Mouse (Mus musculus) neural tube, embryonic 13.5 days (tissue): ENCODE results near the gene Mrpl58. TPM values are rescaled to one million over a fixed set of nuclear protein-coding genes. Genes with fewer than 3 reads are reported as not detected.
"Not testable (repeated sequence)": the region's sequence is repeated elsewhere in the genome, so short reads cannot be mapped to it uniquely, and the experiment has no call there.

Experiments
- ATAC-seq: fragments of 200-750 bp; cut with Nextera tagmentation; 2 replicates; pipeline ENCODE4 v1.8.0; 2017; ENCODE audit warnings: low read depth, mild to moderate bottlenecking, moderate TSS enrichment, moderate library complexity
- H3K27ac ChIP-seq: fragments of 300-500 bp; sonication (generic); replicated peaks from 2 replicates; pipeline ENCODE4 v1.5.1; 2015; ENCODE audit warnings: moderate library complexity, mild to moderate bottlenecking, inconsistent platforms
- H3K27me3 ChIP-seq: fragments of 300-500 bp; sonication (generic); 2 replicates; pipeline ENCODE4 v1.6.1; 2015; ENCODE audit warnings: mild to moderate bottlenecking, inconsistent platforms
- H3K36me3 ChIP-seq: fragments of 300-500 bp; sonication (generic); 2 replicates; pipeline ENCODE4 v1.6.1; 2015; ENCODE audit warnings: mild to moderate bottlenecking, inconsistent platforms
- H3K4me1 ChIP-seq: fragments of 300-500 bp; sonication (generic); replicated peaks from 2 replicates; pipeline ENCODE4 v1.6.1; 2015; ENCODE audit warnings: inconsistent platforms
- H3K4me2 ChIP-seq: fragments of 300-500 bp; sonication (generic); 2 replicates; pipeline ENCODE4 v1.6.1; 2015; ENCODE audit warnings: inconsistent platforms, mild to moderate bottlenecking, moderate library complexity
- H3K4me3 ChIP-seq: fragments of 300-500 bp; sonication (generic); 2 replicates; pipeline ENCODE4 v1.5.1; 2015; ENCODE audit warnings: mild to moderate bottlenecking, inconsistent platforms
- H3K9ac ChIP-seq: fragments of 300-500 bp; sonication (generic); 2 replicates; pipeline ENCODE4 v1.6.1; 2015; ENCODE audit warnings: moderate library complexity, mild to moderate bottlenecking, inconsistent platforms
- H3K9me3 ChIP-seq: fragments of 300-500 bp; sonication (generic); 2 replicates; pipeline ENCODE4 v1.6.1; 2016; ENCODE audit warnings: inconsistent platforms
- WGBS: fragments of 180-500 bp; shearing (Covaris S2); methylation state at CpG from one replicate; pipeline ENCODE4 v1.1.7; 2015; 5-methylcytosine and 5-hydroxymethylcytosine counted together
- polyA plus RNA-seq: library from polyadenylated mRNA; unstranded; fragments of >200 nt; fragmentation: Nextera tagmentation; extraction: Ambion mirVana; gene quantifications from 2 replicates; pipeline ENCODE4 v1.2.1, GENCODE M21; 2015

The Mrpl58 gene
- polyA plus RNA-seq, 1 experiment from 2014 or later: 203 TPM

DNA sequence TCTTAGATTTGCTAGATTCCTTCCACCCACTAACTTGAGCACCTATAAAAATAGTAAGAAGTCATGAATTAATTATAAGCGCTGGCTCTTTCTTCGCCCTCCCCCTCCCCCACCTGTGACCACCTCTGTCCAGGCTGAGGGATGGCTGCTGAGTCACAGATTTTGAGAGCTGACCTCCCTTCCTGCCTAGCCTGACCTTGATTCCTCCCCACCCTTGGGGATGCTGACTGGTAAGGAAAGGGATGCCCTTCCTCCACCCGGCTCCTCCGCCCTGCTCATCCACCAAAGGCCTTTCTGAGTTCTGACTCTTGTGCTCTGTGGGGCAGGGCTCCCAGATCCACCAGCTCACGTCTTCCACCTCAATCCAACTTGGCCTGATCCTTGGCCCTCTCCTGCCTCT is 19.0 kb upstream of the Mrpl58 start:
- H3K36me3 ChIP-seq: no peaks in the 10 kb centered on the region
- WGBS: 84% methylated on average over 5 of the region's 5 CpGs
- peak overlapping the region; percentile 96 for H3K9ac ChIP-seq
- H3K27ac ChIP-seq: peak overlapping the region; percentile 97
- no peaks in the 10 kb centered on the region for H3K9me3 ChIP-seq
- H3K4me1 ChIP-seq: peaks cover 55% of the 10 kb centered on the region
- no peak for ATAC-seq
- peak overlapping the region; percentile 86; the same call in 1 of the 2 replicates for H3K4me3 ChIP-seq
- H3K4me2 ChIP-seq: peak overlapping the region; percentile 93
- H3K27me3 ChIP-seq: no peaks in the 10 kb centered on the region

GRCm38 (mm10) chr11:115386859-115387258 is 16.7 kb upstream of the Mrpl58 start:
- H3K36me3 ChIP-seq: peaks cover 20% of the 10 kb centered on the region
- not testable (repeated sequence) for H3K4me2 ChIP-seq, H3K9ac ChIP-seq, H3K4me3 ChIP-seq, H3K27me3 ChIP-seq, H3K9me3 ChIP-seq, ATAC-seq, H3K27ac ChIP-seq
- WGBS: 82% methylated on average over 3 of the region's 3 CpGs
- peaks cover 51% of the 10 kb centered on the region for H3K4me1 ChIP-seq

GRCm38 (mm10) chr11:115391358-115391757 is 12.2 kb upstream of the Mrpl58 start:
- no peak for ATAC-seq
- H3K27me3 ChIP-seq: no peaks in the 10 kb centered on the region
- H3K27ac ChIP-seq: no peak overlapping the region
- WGBS: 94% methylated on average over 7 of the region's 7 CpGs
- no peak overlapping the region for H3K4me2 ChIP-seq
- peaks cover 65% of the 10 kb centered on the region for H3K36me3 ChIP-seq
- no peak overlapping the region for H3K4me3 ChIP-seq
- H3K9me3 ChIP-seq: no peaks in the 10 kb centered on the region
- peaks cover 11% of the 10 kb centered on the region for H3K4me1 ChIP-seq
- H3K9ac ChIP-seq: no peak overlapping the region

GRCm38 (mm10) chr11:115393721-115394325 is 9.7 kb upstream of the Mrpl58 start:
- no peaks in the 10 kb centered on the region for H3K9me3 ChIP-seq
- H3K4me1 ChIP-seq: no peaks in the 10 kb centered on the region
- no peak overlapping the region for H3K27ac ChIP-seq
- H3K4me3 ChIP-seq: no peak overlapping the region
- H3K9ac ChIP-seq: 0 out of 2 replicates have a peak overlapping the region, but pooled peaks have one; percentile 17
- peaks cover 66% of the 10 kb centered on the region for H3K36me3 ChIP-seq
- H3K27me3 ChIP-seq: no peaks in the 10 kb centered on the region
- H3K4me2 ChIP-seq: no peak overlapping the region
- ATAC-seq: peak; percentile 50; the same call in 1 of the 2 replicates
- WGBS: 64% methylated on average over 34 of the region's 34 CpGs

DNA sequence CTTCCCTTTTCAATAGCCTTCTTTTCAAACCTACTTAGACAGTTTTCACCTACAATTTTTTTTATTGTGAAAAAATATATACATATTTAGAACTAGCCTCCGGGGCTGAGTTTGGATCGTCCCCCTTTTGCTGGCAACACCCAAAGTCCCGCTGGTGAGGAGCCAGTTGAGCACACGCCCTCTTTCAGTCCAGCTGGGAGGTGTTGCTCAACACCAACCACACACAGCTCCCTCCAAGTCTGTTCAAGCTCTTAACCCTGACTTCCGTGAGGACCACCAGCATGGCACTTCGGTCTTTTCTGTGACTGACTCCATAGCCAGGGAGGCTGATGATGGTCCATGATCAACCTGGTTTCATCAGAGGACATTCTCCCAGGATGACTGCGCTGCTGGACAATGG is 5.5 kb upstream of the Mrpl58 start:
- peaks cover 34% of the 10 kb centered on the region for H3K36me3 ChIP-seq
- H3K27ac ChIP-seq: no peak overlapping the region
- H3K4me2 ChIP-seq: no peak overlapping the region
- no peak overlapping the region for H3K9ac ChIP-seq
- H3K27me3 ChIP-seq: no peaks in the 10 kb centered on the region
- 85% methylated on average over 7 of the region's 7 CpGs for WGBS
- H3K4me1 ChIP-seq: peaks cover 15% of the 10 kb centered on the region
- no peak for ATAC-seq
- no peaks in the 10 kb centered on the region for H3K9me3 ChIP-seq
- no peak overlapping the region for H3K4me3 ChIP-seq

GRCm38 (mm10) chr11:115400126-115400525 is 3.4 kb upstream of the Mrpl58 start:
- no peak for ATAC-seq
- Histone ChIP-seq H3K4me1 (peaks cover 28% of the 10 kb centered on the region), H3K4me3 (no peak overlapping the region), H3K9me3 (no peaks in the 10 kb centered on the region), H3K9ac (no peak overlapping the region; the same call in 1 of the 2 replicates), H3K36me3 (peaks cover 14% of the 10 kb centered on the region), H3K4me2 (no peak overlapping the region), H3K27me3 (no peaks in the 10 kb centered on the region), H3K27ac (peak overlapping the region; percentile 72; the same call in 1 of the 2 replicates)
- 84% methylated on average over 3 of the region's 3 CpGs for WGBS

DNA sequence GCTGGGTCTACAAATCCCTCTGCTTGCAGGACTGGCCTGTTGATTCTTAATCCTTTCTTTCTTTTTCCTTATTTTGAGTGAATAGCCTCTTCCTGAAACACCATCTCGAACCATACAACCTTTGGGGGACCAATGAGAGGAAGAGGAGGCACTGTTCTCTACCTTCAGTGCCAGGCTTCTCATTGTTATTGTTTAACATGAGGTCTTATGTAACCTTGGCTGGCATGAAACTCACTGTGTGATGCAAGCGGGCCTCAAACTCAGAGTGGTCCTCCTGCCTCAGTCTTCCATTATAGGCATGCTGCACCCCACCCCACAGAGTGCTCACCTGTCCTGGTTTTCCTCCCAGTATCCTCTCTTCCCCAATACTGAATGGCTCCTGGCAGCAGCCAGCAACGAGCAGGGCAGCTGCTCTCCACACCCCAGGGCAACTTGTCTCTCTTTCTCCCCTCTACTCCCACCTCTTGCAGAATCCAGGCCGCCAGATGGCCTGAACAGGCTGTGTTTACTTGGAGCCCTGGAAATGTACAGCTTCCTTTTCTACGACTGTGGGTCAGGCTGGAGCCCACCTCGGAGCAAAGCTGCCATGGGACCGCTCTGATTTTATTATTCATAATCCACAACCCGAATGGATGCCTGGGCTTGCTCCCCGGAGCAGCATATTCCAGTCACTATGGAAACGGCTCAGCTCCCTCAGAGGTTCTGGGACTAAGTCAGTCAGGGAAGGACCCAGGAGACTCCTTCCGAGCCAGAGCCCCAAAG is 2.7 kb upstream of the Mrpl58 start:
- no peaks in the 10 kb centered on the region for H3K9me3 ChIP-seq
- no peaks in the 10 kb centered on the region for H3K27me3 ChIP-seq
- peak overlapping the region; percentile 72 for H3K27ac ChIP-seq
- H3K4me3 ChIP-seq: no peak overlapping the region
- peaks cover 7% of the 10 kb centered on the region for H3K36me3 ChIP-seq
- 0 out of 2 replicates have a peak overlapping the region, but pooled peaks have one; percentile 13 for H3K4me2 ChIP-seq
- ATAC-seq: no peak
- H3K9ac ChIP-seq: no peak overlapping the region; the same call in 1 of the 2 replicates
- peaks cover 35% of the 10 kb centered on the region for H3K4me1 ChIP-seq
- 45% methylated on average over 11 of the region's 11 CpGs for WGBS

- Histone ChIP-seq H3K9me3 (no peaks in the 10 kb centered on the region), H3K4me3 (no peak overlapping the region), H3K9ac (no peak overlapping the region), H3K36me3 (peaks cover 40% of the 10 kb centered on the region), H3K27ac (no peak overlapping the region), H3K27me3 (no peaks in the 10 kb centered on the region), H3K4me1 (peaks cover 60% of the 10 kb centered on the region), H3K4me2 (no peak overlapping the region)
- no peak for ATAC-seq
- WGBS: 100% methylated on average over 6 of the region's 6 CpGs
These were observed 2.2 kb downstream of the Mrpl58 start for GRCm38 (mm10) chr11:115405723-115406122.

DNA sequence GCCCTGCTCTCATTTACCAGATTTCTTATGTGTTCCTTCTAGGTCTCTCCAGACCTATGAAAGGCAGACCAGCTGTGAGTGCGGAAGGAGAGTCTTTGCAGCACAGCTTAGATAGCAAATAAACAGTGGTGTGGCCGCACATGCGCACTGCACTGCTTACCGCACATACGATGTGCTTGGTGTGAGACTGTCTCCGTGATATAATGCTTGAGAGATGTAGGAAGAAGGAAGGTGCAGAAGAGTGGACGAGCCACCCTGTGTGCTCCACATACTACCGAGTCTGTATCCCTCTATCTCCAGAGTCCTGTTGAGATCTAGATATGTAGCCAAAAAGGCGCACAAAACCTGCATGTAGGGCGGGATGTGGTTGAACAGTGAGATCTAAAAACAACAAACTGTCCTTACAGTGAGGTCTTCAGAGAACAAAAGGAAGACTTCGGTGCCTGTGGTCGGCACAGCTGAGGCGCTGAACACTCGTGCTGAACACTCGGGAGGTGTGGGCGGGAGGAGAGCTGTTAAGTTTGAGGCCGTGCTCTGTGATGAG is 3.4 kb downstream of the Mrpl58 start:
- Histone ChIP-seq H3K9ac (no peak overlapping the region), H3K4me3 (no peak overlapping the region), H3K27me3 (no peaks in the 10 kb centered on the region), H3K9me3 (no peaks in the 10 kb centered on the region), H3K36me3 (peaks cover 49% of the 10 kb centered on the region), H3K4me2 (no peak overlapping the region), H3K27ac (no peak overlapping the region), H3K4me1 (peaks cover 63% of the 10 kb centered on the region)
- ATAC-seq: no peak
- WGBS: 94% methylated on average over 17 of the region's 17 CpGs

DNA sequence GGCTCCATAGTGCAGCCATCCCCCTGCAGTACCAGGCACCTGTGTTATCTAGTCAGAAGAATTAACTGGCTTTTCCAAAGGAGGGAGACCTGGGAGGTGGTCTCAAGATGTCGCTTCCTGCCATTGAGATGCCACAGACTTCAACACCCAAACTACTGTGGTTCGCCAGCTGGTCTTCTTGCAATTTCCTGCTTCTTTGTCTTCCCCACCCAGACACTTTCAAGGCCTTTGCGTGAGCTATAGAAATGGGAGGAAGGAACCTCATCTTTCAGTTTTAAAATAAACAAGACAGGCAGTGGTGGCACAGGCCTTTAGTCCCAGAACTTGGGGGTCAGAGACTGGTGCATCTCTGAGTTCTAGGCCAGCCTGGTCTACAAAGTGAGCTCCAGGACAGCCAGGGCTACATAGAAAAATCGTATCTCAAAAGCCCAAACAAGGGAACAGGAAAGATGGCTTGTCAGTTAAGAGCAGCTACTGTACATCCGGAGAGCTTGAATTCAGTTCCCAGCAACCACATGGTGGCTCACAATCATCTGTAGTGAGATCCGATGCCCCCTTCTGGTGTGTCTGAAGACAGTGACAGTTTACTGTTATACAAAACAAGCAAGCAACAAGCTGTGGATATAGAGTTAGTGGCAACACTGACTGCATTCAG is 4.8 kb downstream of the Mrpl58 start:
- peak overlapping the region; percentile 64 for H3K27ac ChIP-seq
- H3K4me1 ChIP-seq: peaks cover 70% of the 10 kb centered on the region
- no peaks in the 10 kb centered on the region for H3K27me3 ChIP-seq
- H3K9me3 ChIP-seq: no peaks in the 10 kb centered on the region
- no peak overlapping the region for H3K4me3 ChIP-seq
- H3K36me3 ChIP-seq: peaks cover 49% of the 10 kb centered on the region
- H3K9ac ChIP-seq: 0 out of 2 replicates have a peak overlapping the region, but pooled peaks have one; percentile 26
- H3K4me2 ChIP-seq: no peak overlapping the region
- no peak for ATAC-seq
- 71% methylated on average over 6 of the region's 6 CpGs for WGBS

DNA sequence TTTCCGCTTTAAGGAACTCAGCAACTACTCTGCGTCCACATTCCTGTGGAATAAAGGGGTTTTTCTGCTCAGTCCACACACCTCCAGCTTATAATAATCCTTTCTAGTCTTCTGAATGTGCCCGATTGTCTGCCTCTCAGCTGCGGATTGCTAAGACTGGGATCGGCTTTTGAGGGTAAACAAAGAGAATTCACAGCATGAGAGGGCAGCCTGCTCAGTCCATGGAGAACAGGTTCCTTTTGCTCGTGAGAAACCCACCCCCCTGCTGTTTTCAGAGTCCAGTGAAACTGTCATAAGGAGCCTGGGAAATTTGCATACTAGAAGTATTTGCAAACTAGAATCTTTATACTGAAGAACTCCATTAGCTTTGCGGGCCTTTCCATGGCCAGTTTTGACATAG is 6.0 kb downstream of the Mrpl58 start:
- H3K4me3 ChIP-seq: no peak overlapping the region
- H3K9me3 ChIP-seq: no peaks in the 10 kb centered on the region
- H3K4me1 ChIP-seq: peaks cover 74% of the 10 kb centered on the region
- WGBS: 36% methylated on average over 7 of the region's 7 CpGs
- peak overlapping the region; percentile 64 for H3K27ac ChIP-seq
- peaks cover 49% of the 10 kb centered on the region for H3K36me3 ChIP-seq
- H3K27me3 ChIP-seq: no peaks in the 10 kb centered on the region
- no peak overlapping the region for H3K4me2 ChIP-seq
- ATAC-seq: no peak
- peak overlapping the region; percentile 35; the same call in 1 of the 2 replicates for H3K9ac ChIP-seq
